Mouse (Mus musculus) B cell, adult (primary cell): ENCODE data around the gene Ddx43. TPM values are rescaled to one million over a fixed set of nuclear protein-coding genes. Genes with fewer than 3 reads are reported as not detected.

ENCODE experiments used
- total RNA-seq: library from RNA; stranded (reverse); gene quantifications from 4 replicates; pipeline ENCODE4 v1.2.4, GENCODE M21; 2023; ENCODE audit not compliant: inconsistent age

Ddx43 gene
- total RNA-seq: not detected in 4 replicates

GRCm38 (mm10) chr9:78395630-78396351, at the start of gene Ddx43:
Ddx43 (plus strand) TSS chr9:78395777.

GRCm38 (mm10) chr9:78355611-78356010, 40.0 kb upstream of the Ddx43 start, which contains the start of gene Gsta2:
Gsta2 (minus strand) TSS chr9:78355788.

DNA sequence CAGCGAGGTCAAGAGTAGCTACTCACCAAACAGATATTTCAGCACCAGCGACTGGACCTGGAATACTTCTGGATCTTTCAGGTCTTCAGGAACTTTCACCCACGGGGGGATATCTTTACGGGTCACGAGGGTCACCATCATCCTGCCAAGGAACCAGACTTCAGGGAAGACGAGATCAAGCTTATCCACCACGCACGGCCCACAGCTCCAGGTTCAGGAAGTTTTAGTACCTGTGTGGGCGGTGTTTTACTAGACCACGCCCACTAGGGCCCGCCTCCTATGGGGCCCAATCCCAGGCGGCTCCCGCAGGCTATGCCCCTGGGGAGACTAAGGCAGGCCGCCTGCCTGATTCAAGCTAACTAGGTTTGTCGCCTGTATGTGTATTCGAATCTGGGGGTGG, 27.6 kb upstream of the Ddx43 start, which contains the start of gene Dppa5a:
Gene Dppa5a (minus strand): TSS at position 219 of the 400 bp plus-strand sequence.

DNA sequence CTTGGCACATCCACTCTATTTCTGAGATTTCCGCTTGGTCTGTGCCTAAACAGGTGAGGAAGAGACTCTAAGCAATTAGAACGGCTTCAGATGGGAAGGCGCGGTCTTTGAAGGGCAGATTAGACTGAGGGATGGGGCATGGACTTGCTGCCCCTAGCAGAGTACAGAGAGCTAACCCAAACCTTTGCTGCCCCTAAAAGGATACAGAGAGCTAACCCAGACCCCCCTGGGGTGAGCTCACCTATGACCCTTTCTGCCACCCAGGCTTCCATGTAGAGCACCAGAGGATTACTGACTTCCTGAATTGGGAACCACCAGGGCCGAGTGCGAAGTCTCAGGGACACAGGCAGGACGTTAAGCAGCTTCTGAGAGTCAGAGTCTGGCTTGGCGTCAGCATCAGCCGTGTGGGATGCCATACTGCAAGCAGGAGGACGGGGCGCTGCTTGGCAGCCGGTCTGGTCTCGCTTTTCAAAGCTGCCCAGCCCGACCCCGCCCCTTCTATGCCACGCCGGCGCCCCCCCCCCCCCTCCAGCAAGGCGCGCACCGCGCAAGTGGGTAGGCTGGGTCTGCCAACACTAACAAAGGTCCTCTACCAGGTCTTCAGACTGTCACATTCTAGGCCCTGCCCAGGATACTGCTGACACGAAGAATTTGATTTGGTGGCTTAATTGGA, 17.3 kb upstream of the Ddx43 start, which contains the start of gene Ooep:
Gene Ooep (minus strand): TSS at position 613 of the 673 bp plus-strand sequence.

DNA sequence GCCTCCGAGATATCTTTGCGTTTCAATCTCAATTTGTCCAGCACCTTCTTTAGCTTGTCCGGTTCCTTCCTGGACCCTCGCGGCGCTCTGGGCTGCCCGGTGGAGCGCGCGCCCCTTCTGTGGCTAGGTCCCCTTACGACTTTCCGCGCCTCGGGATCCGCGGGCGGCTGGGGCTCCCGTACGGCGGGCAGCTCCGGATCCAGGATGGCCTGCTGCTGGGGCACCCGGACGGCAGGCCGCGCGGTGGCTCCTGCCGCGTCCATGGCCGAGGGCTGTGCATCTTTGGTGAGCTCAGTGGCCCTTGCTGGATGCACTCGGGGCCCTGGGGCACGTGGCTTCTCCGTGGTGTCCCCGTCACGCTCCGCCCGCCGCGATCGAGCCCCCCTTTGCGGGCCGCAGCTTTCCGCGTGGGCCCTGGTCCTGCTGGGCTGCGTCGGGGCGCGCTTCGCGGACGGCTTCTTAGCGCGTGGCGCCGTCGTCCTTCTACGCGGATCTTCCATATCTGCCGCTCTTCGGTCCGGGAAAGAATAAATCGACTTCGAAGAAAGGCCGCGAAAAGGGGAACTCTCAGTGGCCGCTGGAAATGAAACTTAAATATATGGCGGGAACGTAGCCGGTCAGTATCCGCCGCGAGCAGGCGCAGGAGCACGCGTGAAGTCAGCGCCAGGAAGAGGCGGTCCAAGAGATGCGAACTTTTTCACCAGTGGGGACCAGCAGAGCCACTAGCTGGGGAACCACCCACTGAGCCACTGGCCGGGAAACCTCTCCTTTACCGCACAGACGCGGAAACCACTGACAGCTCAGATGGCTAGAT, 47.2 kb downstream of the Ddx43 start, which contains the start of gene Cgas:
Gene Cgas (minus strand): TSS at position 659 of the 814 bp plus-strand sequence.

GRCm38 (mm10) chr9:78447973-78448873, 52.6 kb downstream of the Ddx43 start, which contains the start of the genes Mto1 and Gm17324:
Mto1 (plus strand) TSS chr9:78448208.
Gm17324 (minus strand) TSS chr9:78448786.

Other genes starting within 250 kb of the Ddx43 start
- 0.54 to 1.2 TPM in 2 of 4 replicates, not detected in the others for gene Gsta4, start 213.0 kb upstream of the Ddx43 start, total RNA-seq
- gene Gsta1, start 165.1 kb upstream of the Ddx43 start, total RNA-seq: not detected in 4 replicates
- gene Gm3776, start 138.6 kb upstream of the Ddx43 start, total RNA-seq: not detected in 4 replicates
- gene Gm10639, start 105.9 kb upstream of the Ddx43 start, total RNA-seq: not detected in 4 replicates
- gene Omt2a, start 81.0 kb upstream of the Ddx43 start, total RNA-seq: not detected in 4 replicates
- gene Omt2b, start 68.2 kb upstream of the Ddx43 start, total RNA-seq: not detected in 4 replicates
- not detected in 4 replicates for gene Gsta2, start 40.0 kb upstream of the Ddx43 start, total RNA-seq
- not detected in 4 replicates for gene Dppa5a, start 27.6 kb upstream of the Ddx43 start, total RNA-seq
- gene Ooep, start 17.1 kb upstream of the Ddx43 start, total RNA-seq: not detected in 4 replicates
- 0.78 to 1.3 TPM (median 1.3 TPM) in 4 replicates for gene Cgas, start 47.5 kb downstream of the Ddx43 start, total RNA-seq
- gene Mto1, start 52.4 kb downstream of the Ddx43 start, total RNA-seq: 22.7 to 26.4 TPM (median 24.0 TPM) in 4 replicates
- gene Gm17324, start 53.0 kb downstream of the Ddx43 start, total RNA-seq: 0.57 to 1.0 TPM (median 0.57 TPM) in 3 of 4 replicates, not detected in the other
- gene Eef1a1, start 93.4 kb downstream of the Ddx43 start, total RNA-seq: 8,619 to 9,062 TPM (median 8,707 TPM) in 4 replicates
- gene Slc17a5, start 192.3 kb downstream of the Ddx43 start, total RNA-seq: 6.1 to 6.9 TPM (median 6.5 TPM) in 4 replicates
- gene Cd109, start 219.8 kb downstream of the Ddx43 start, total RNA-seq: not detected in 4 replicates